Mouse (Mus musculus): ENCODE results near the gene Swi5. TPM values are rescaled to one million over a fixed set of nuclear protein-coding genes. Genes with fewer than 3 reads are reported as not detected.

Gene Swi5
- total and polyA plus RNA-seq, 3 experiments = 371 to 480 TPM; not detected in 1

- Histone ChIP-seq H3K9me3 (replicated peaks; ENCODE audit: insufficient read depth, low read length) (no peaks in the 10 kb centered on the region), H3K9ac (ENCODE audit: control insufficient read depth, low read depth, low read length, poor library complexity, severe bottlenecking) (no peak overlapping the region), H3K36me3 (ENCODE audit: control insufficient read depth in 1 of 2, insufficient read depth in 2 of 2, low read length in 2 of 2) (no peaks in the 10 kb centered on the region), H3K27ac (ENCODE audit: control insufficient read depth, low read depth, low read length) (no peak overlapping the region), H3K4me3 (ENCODE audit: control insufficient read depth in 1 of 2, insufficient read depth in 1 of 2, low read depth in 2 of 2, low read length in 2 of 2) (no peak overlapping the region), H3K79me2 (ENCODE audit: control insufficient read depth, insufficient read depth, low read length, poor library complexity) (no peaks in the 10 kb centered on the region), H3K4me1 (ENCODE audit: control insufficient read depth in 1 of 2, insufficient read depth in 2 of 2, low read length in 2 of 2) (no peaks in the 10 kb centered on the region), H3K27me3 (ENCODE audit: control insufficient read depth in 1 of 2, insufficient read depth in 2 of 2, low read length in 2 of 2) (no peaks in the 10 kb centered on the region; a peak in 2 of 4 replicates)
- TF ChIP-seq MYC (IDR thresholded peaks at IDR 0.05; ENCODE audit: low read depth, low read length) = no peak
- no peak for TF ChIP-seq POLR2AphosphoS2 (IDR thresholded peaks at IDR 0.05; ENCODE audit: low read length)
- no peak for TF ChIP-seq RCOR1 (IDR thresholded peaks at IDR 0.05; ENCODE audit: low read depth, low read length)
- TF ChIP-seq MEF2A (IDR thresholded peaks at IDR 0.05; ENCODE audit: extremely low read depth, insufficient replicate concordance, low read depth, low read length, poor library complexity, severe bottlenecking) = no peak
- no peak for TF ChIP-seq USF2 (IDR thresholded peaks at IDR 0.05; ENCODE audit: borderline replicate concordance in 1 of 2, insufficient read depth in 1 of 2, low read depth in 1 of 2, low read length in 2 of 2)
- TF ChIP-seq ETS1 (IDR thresholded peaks at IDR 0.05; ENCODE audit: low read depth, low read length) = no peak
- no peak for TF ChIP-seq POLR2AphosphoS5 (IDR thresholded peaks at IDR 0.05; ENCODE audit: borderline replicate concordance, low read depth, low read length)
- no peak for TF ChIP-seq SIN3A (IDR thresholded peaks at IDR 0.05; ENCODE audit: low read length)
- no peak for TF ChIP-seq NELFE (IDR thresholded peaks at IDR 0.05; ENCODE audit: low read depth, low read length)
- TF ChIP-seq EP300 (IDR thresholded peaks at IDR 0.05; ENCODE audit: low read depth in 1 of 2, low read length in 2 of 2) = no peak
- no peak for TF ChIP-seq UBTF (IDR thresholded peaks at IDR 0.05; ENCODE audit: borderline replicate concordance, insufficient read depth, low read depth, low read length)
- no peak for TF ChIP-seq CTCF (IDR thresholded peaks at IDR 0.05 in 2 of 3, conservative IDR thresholded peaks at IDR 0.05 in 1 of 3; ENCODE audit: control insufficient read depth in 1 of 3, insufficient read depth in 1 of 3, low read depth in 2 of 3, low read length in 3 of 3, poor library complexity in 1 of 3, severe bottlenecking in 1 of 3)
- TF ChIP-seq ZNF384 (IDR thresholded peaks at IDR 0.05; ENCODE audit: low read depth, low read length) = no peak
- TF ChIP-seq MXI1 (IDR thresholded peaks at IDR 0.05; ENCODE audit: low read depth, low read length) = no peak
- no peak for TF ChIP-seq CHD2 (IDR thresholded peaks at IDR 0.05; ENCODE audit: low read length)
- no peak for DNase-seq (ENCODE audit: low read depth, low spot score)
These were observed 41.1 kb upstream of the Swi5 start for GRCm38 (mm10) chr2:32328911-32329460.

GRCm38 (mm10) chr2:32327200-32327599, 39.3 kb upstream of the Swi5 start:
- H3K27ac ChIP-seq (ENCODE audit: control insufficient read depth, low read depth, low read length) = no peak overlapping the region
- no peaks in the 10 kb centered on the region for H3K4me1 ChIP-seq (ENCODE audit: control insufficient read depth in 1 of 2, insufficient read depth in 2 of 2, low read length in 2 of 2)
- no peak for DNase-seq (ENCODE audit: low read depth, low spot score)
- no peaks in the 10 kb centered on the region for H3K36me3 ChIP-seq (ENCODE audit: control insufficient read depth in 1 of 2, insufficient read depth in 2 of 2, low read length in 2 of 2)
- no peak overlapping the region for H3K9ac ChIP-seq (ENCODE audit: control insufficient read depth, low read depth, low read length, poor library complexity, severe bottlenecking)
- no peak for TF ChIP-seq USF1 (IDR thresholded peaks at IDR 0.05; ENCODE audit: low read depth, low read length)
- TF ChIP-seq CHD1 (IDR thresholded peaks at IDR 0.05; ENCODE audit: low read depth, low read length) = no peak
- no peak for TF ChIP-seq ZKSCAN1 (IDR thresholded peaks at IDR 0.05; ENCODE audit: low read depth, low read length)
- no peak for TF ChIP-seq MAX (IDR thresholded peaks at IDR 0.05; ENCODE audit: low read length)
- no peak for TF ChIP-seq TBP (IDR thresholded peaks at IDR 0.05; ENCODE audit: low read depth, low read length)
- no peaks in the 10 kb centered on the region for H3K79me2 ChIP-seq (ENCODE audit: control insufficient read depth, insufficient read depth, low read length, poor library complexity)
- no peaks in the 10 kb centered on the region for H3K9me3 ChIP-seq (replicated peaks; ENCODE audit: insufficient read depth, low read length)
- H3K4me3 ChIP-seq (ENCODE audit: control insufficient read depth in 1 of 2, insufficient read depth in 1 of 2, low read depth in 2 of 2, low read length in 2 of 2) = no peak overlapping the region
- H3K27me3 ChIP-seq (ENCODE audit: control insufficient read depth in 1 of 2, insufficient read depth in 2 of 2, low read length in 2 of 2) = no peaks in the 10 kb centered on the region; a peak in 2 of 4 replicates
